Comparison of ENCODE assay signal across 14 mouse cellular contexts in the genomic region with DNA sequence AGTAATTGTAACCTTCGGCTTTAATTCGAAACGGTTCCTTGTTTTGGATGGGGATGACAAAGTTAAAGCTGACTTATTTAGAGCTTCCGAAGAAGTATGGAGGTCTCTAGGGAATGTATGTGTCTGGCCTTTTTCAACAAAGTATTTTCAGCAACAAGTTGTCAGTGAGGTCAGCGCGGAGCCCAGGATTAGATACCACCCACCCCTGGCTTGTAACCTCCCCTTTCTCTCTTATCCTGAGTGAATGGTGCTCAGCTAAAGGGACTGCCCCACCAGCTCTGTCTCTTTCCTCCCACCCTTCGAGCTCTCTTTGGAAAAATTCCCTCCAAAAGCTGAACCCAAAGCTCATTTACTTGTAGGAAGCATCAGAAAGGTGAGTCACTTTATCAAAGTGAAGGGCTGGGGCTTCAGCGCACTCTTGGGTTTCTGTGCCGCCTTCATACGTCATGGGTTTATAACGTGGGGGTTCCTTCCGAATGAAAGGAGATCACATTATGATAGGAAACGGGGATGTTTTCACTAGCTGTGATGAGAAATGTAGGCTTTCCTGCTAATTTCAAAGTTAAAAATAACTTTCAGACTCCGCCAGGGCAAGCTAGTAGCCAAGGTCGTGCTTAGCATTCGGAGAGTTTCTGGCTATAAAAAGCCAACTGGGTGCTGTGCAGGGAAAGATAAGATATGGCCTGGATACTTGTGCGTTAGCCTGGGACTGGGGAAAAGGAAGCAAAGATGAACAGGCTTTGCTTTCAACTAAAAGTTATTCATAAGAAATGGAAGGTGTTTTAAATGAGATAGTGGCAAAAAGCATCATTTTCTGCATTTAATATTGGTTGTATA. TPM values are rescaled to one million over a fixed set of nuclear protein-coding genes. Genes with fewer than 3 reads are reported as not detected.
DNase-seq lines count a peak whose midpoint lies in the region; ATAC-seq and TF ChIP-seq lines count a peak whose summit lies in the region.
"Had no signal": no experiment of that assay in that cellular context is flagged by ENCODE, and none has a peak within 500 bp of the region (broad histone marks: within the 10 kb centered on the region; RNA-seq: fewer than 3 reads in every experiment).

No protein-coding gene starts in this region.

- no peak for ATAC-seq in kidney, embryonic 16.5 days (ENCODE audit: low FRiP score, low TSS enrichment)
- ATAC-seq in heart, embryonic 14.5 days (ENCODE audit: insufficient number of reproducible peaks, insufficient read depth, low FRiP score, low read depth) = peak; percentile 88
- ATAC-seq in liver, postnatal 0 days = no peak
- ATAC-seq: activated CD4-positive, CD25-positive, alpha-beta regulatory T cell, adult 4 months; midbrain, embryonic 13.5 days had no signal

- H3K27ac ChIP-seq in kidney, embryonic 16.5 days (ENCODE audit: low read length) = 0 out of 2 replicates have a peak overlapping the region, but pooled peaks have one; percentile 24
- peak overlapping the region; percentile 93 to 100 for H3K27ac ChIP-seq in heart, embryonic 14.5 days (replicated peaks in 1 of 2; ENCODE audit: control insufficient read depth in 1 of 2, insufficient read depth in 1 of 2, low read depth in 2 of 2, low read length in 2 of 2)
- no peak overlapping the region for H3K27ac ChIP-seq in liver, postnatal 0 days (ENCODE audit: low read depth)
- H3K27ac ChIP-seq: midbrain, embryonic 13.5 days had no signal

- 44% methylated on average over 17 of the region's 17 CpGs for WGBS in kidney, embryonic 16.5 days
- 3% methylated on average over 17 of the region's 17 CpGs for WGBS in heart, embryonic 14.5 days
- 61% methylated on average over 17 of the region's 17 CpGs for WGBS in liver, postnatal 0 days (ENCODE audit: insufficient replicate concordance)

- H3K4me3 ChIP-seq in kidney, embryonic 16.5 days (ENCODE audit: low read length) = peak overlapping the region; percentile 14; the same call in 1 of the 2 replicates
- peak overlapping the region; percentile 43 to 69 for H3K4me3 ChIP-seq in heart, embryonic 14.5 days (ENCODE audit: control insufficient read depth in 1 of 2, insufficient read depth in 1 of 2, low read depth in 1 of 2, low read length in 2 of 2)
- no peak overlapping the region for H3K4me3 ChIP-seq in liver, postnatal 0 days (ENCODE audit: low read depth, low read length)
- H3K4me3 ChIP-seq: midbrain, embryonic 13.5 days had no signal

- peak overlapping the region; percentile 16; the same call in 1 of the 2 replicates for H3K9ac ChIP-seq in kidney, embryonic 16.5 days (replicated peaks; ENCODE audit: low read length)
- peak overlapping the region; percentile 73 for H3K9ac ChIP-seq in heart, embryonic 14.5 days (ENCODE audit: low read length)
- H3K9ac ChIP-seq in liver, postnatal 0 days (replicated peaks) = no peak overlapping the region; the same call in 1 of the 2 replicates
- H3K9ac ChIP-seq: midbrain, embryonic 13.5 days had no signal

- no peaks in the 10 kb centered on the region for H3K9me3 ChIP-seq in kidney, embryonic 16.5 days (ENCODE audit: low read length)
- no peaks in the 10 kb centered on the region for H3K9me3 ChIP-seq in heart, embryonic 14.5 days (ENCODE audit: control insufficient read depth, low read length)
- H3K9me3 ChIP-seq in liver, postnatal 0 days (ENCODE audit: low read length) = no peaks in the 10 kb centered on the region
- H3K9me3 ChIP-seq: midbrain, embryonic 13.5 days had no signal

- H3K4me1 ChIP-seq in kidney, embryonic 16.5 days (ENCODE audit: insufficient read depth, low read length) = peaks cover 7% of the 10 kb centered on the region; the same call in 1 of the 2 replicates
- H3K4me1 ChIP-seq in heart, embryonic 14.5 days (ENCODE audit: control insufficient read depth in 2 of 2, insufficient read depth in 2 of 2, low read length in 2 of 2) = peaks cover 6 to 27% of the 10 kb centered on the region in 2 experiments; a peak in 3 of 4 replicates
- no peaks in the 10 kb centered on the region for H3K4me1 ChIP-seq in liver, postnatal 0 days (ENCODE audit: insufficient read depth)

- peak overlapping the region; percentile 46 for H3K4me2 ChIP-seq in kidney, embryonic 16.5 days (replicated peaks; ENCODE audit: low read depth, low read length)
- peak overlapping the region; percentile 76 for H3K4me2 ChIP-seq in heart, embryonic 14.5 days (ENCODE audit: low read length)
- H3K4me2 ChIP-seq in liver, postnatal 0 days (ENCODE audit: low read depth, low read length) = peak overlapping the region; percentile 33; the same call in 1 of the 2 replicates
- H3K4me2 ChIP-seq: midbrain, embryonic 13.5 days had no signal

- no peak for DNase-seq in kidney, postnatal 36 days
- DNase-seq in heart, adult 8-10 months (ENCODE audit: low spot score) = peak; percentile 49
- DNase-seq in liver, postnatal 0 days = no peak
- DNase-seq in left cerebral cortex, adult 8-10 months (ENCODE audit: low spot score in 2 of 2) = no peak
- DNase-seq in retina, postnatal 1 day = no peak
- DNase-seq: cerebellum, adult 9-11 months had no signal

- H3K36me3 ChIP-seq in kidney, embryonic 16.5 days (ENCODE audit: insufficient read depth, low read length) = no peaks in the 10 kb centered on the region
- no peaks in the 10 kb centered on the region for H3K36me3 ChIP-seq in heart, embryonic 14.5 days (ENCODE audit: control insufficient read depth, insufficient read depth, low read length)
- no peaks in the 10 kb centered on the region for H3K36me3 ChIP-seq in liver, postnatal 0 days (replicated peaks; ENCODE audit: insufficient read depth, low read length)
- H3K36me3 ChIP-seq: midbrain, embryonic 13.5 days had no signal

- no peaks in the 10 kb centered on the region for H3K27me3 ChIP-seq in kidney, embryonic 16.5 days (ENCODE audit: insufficient read depth, low read length)
- H3K27me3 ChIP-seq in heart, embryonic 14.5 days (ENCODE audit: control insufficient read depth, insufficient read depth, low read length) = no peaks in the 10 kb centered on the region
- H3K27me3 ChIP-seq in liver, postnatal 0 days (ENCODE audit: insufficient read depth, low read length) = no peaks in the 10 kb centered on the region
- H3K27me3 ChIP-seq: midbrain, embryonic 13.5 days had no signal

- no peak for TF ChIP-seq CTCF in liver, postnatal 0 days (IDR thresholded peaks at IDR 0.05; ENCODE audit: low read depth)

- TF ChIP-seq EP300 in liver, postnatal 0 days (IDR thresholded peaks at IDR 0.05; ENCODE audit: low read depth) = no peak

RNA-seq across cellular contexts. Expression of gene Ctnna3, which starts 27.6 kb away (rescaled TPM):
- polyA plus RNA-seq in kidney, embryonic 16.5 days (2015; fragmentation: Nextera tagmentation; extraction: Ambion mirVana) = 0.49 and 0.55 TPM in 2 replicates
- total RNA-seq in heart, adult 8-10 months (2022) = 10 to 100 TPM; 52.0 to 66.8 (median 54.9) TPM
- polyA plus RNA-seq in heart, embryonic 14.5 days (2014; fragmentation: Nextera tagmentation; extraction: Ambion mirVana) = 29.4 and 33.6 TPM in 2 replicates
- 0.05 TPM in 1 of 2 replicates, not detected in the other for polyA plus RNA-seq in liver, postnatal 0 days (2015; fragmentation: Nextera tagmentation; extraction: Ambion mirVana)
- total RNA-seq in left cerebral cortex, adult 8-10 months (2022) = 1 to 10 TPM; 3.2 to 4.6 (median 4.0) TPM
- polyA plus RNA-seq: liver, adult 2 months had no signal

RNA-seq across cellular contexts. Expression of gene Gm7075, which starts 35.9 kb away (rescaled TPM):
- polyA plus RNA-seq in kidney, embryonic 16.5 days (2015; fragmentation: Nextera tagmentation; extraction: Ambion mirVana) = not detected in 2 replicates
- total RNA-seq in heart, adult 8-10 months (2022) = not detected
- polyA plus RNA-seq in heart, embryonic 14.5 days (2014; fragmentation: Nextera tagmentation; extraction: Ambion mirVana) = not detected in 2 replicates
- polyA plus RNA-seq in liver, postnatal 0 days (2015; fragmentation: Nextera tagmentation; extraction: Ambion mirVana) = not detected in 2 replicates
- total RNA-seq in left cerebral cortex, adult 8-10 months (2022) = not detected
- total RNA-seq: layer of hippocampus, postnatal 14 days; liver, adult 2 months had no signal
- polyA plus RNA-seq: activated CD4-positive, CD25-positive, alpha-beta regulatory T cell, adult 4 months; gonadal fat pad, adult 2 months; liver, adult 2 months; midbrain, embryonic 13.5 days; spleen, adult 2 months had no signal

Comparison
In these comparisons a context has a peak if more than half of its experiments do, and no peak if none do; other contexts are left out.
1. RNA of gene Ctnna3, which starts 27.6 kb away (polyA plus RNA-seq): 29.4 to 33.6 TPM in heart, embryonic 14.5 days; 0.49 to 0.55 TPM in kidney, embryonic 16.5 days and 0.05 TPM in liver, postnatal 0 days; every median in the first group is over 10 times any median in the second.
2. Peak in every context shown above with its lines, with median percentiles within 50 percentile points of each other: H3K4me2 ChIP-seq.